Mouse (Mus musculus) ES-E14 (cell line): ENCODE data around the gene Syt8. TPM values are rescaled to one million over a fixed set of nuclear protein-coding genes. Genes with fewer than 3 reads are reported as not detected.

Source experiments
- DNase-seq: peaks from one replicate; pipeline ENCODE4 v3.0.0-alpha.2; 2013; ENCODE audit warnings: low read depth, low spot score
- H3K27ac ChIP-seq: 2 replicates; pipeline ENCODE4 v1.5.1; 2012; ENCODE audit warnings: low read depth, mild to moderate bottlenecking, low read length, moderate library complexity, mixed read lengths; ENCODE audit not compliant: poor library complexity, insufficient read depth, severe bottlenecking
- H3K36me3 ChIP-seq: 2 replicates; pipeline ENCODE4 v1.6.1; 2012; ENCODE audit warnings: mild to moderate bottlenecking, low read length, moderate library complexity, mixed read lengths; ENCODE audit not compliant: control insufficient read depth, poor library complexity, insufficient read depth, severe bottlenecking
- H3K4me1 ChIP-seq, 2 experiments: fragments of 150-350 bp in 1 of 2; sonication (generic) in 1 of 2; 2 replicates each; pipeline ENCODE4 v1.6.1; 2012; ENCODE audit warnings: low read length in 2 of 2, mild to moderate bottlenecking in 1 of 2, mixed read lengths in 1 of 2; ENCODE audit not compliant: control insufficient read depth in 2 of 2, insufficient read depth in 2 of 2, poor library complexity in 1 of 2
- H3K4me3 ChIP-seq, 2 experiments: fragments of 150-350 bp in 1 of 2; sonication (generic) in 1 of 2; 2 replicates each; pipeline ENCODE4 v1.5.1; 2012; ENCODE audit warnings: low read length in 2 of 2, low read depth in 1 of 2, mild to moderate bottlenecking in 1 of 2, mixed read lengths in 1 of 2; ENCODE audit not compliant: insufficient read depth in 1 of 2, poor library complexity in 1 of 2, severe bottlenecking in 1 of 2
- H3K9ac ChIP-seq: 2 replicates; pipeline ENCODE4 v1.6.1; 2012; ENCODE audit warnings: low read depth, mild to moderate bottlenecking, low read length, mixed read lengths; ENCODE audit not compliant: poor library complexity, insufficient read depth, severe bottlenecking
- H3K9me3 ChIP-seq: fragments of 150-350 bp; sonication (generic); 2 replicates; pipeline ENCODE4 v1.6.1; 2012; ENCODE audit warnings: low read depth, mild to moderate bottlenecking, low read length; ENCODE audit not compliant: control insufficient read depth, insufficient read depth
- CHD2 ChIP-seq: IDR thresholded peaks from 2 replicates; pipeline ENCODE4 v1.6.1; 2014; ENCODE audit warnings: mild to moderate bottlenecking, low read depth, low read length, inconsistent platforms
- HCFC1 ChIP-seq: IDR thresholded peaks from 2 replicates; pipeline ENCODE4 v1.6.1; 2012; ENCODE audit warnings: low read length, inconsistent platforms, borderline replicate concordance; ENCODE audit not compliant: insufficient read depth
- MAFK ChIP-seq: IDR thresholded peaks from 2 replicates; pipeline ENCODE4 v1.6.1; 2014; ENCODE audit warnings: mild to moderate bottlenecking, low read depth, low read length, inconsistent platforms; ENCODE audit not compliant: insufficient read depth
- ZC3H11A ChIP-seq: IDR thresholded peaks from 2 replicates; pipeline ENCODE4 v1.6.1; 2012; ENCODE audit warnings: low read depth, mild to moderate bottlenecking, inconsistent platforms, low read length, borderline replicate concordance
- ZNF384 ChIP-seq: IDR thresholded peaks from 2 replicates; pipeline ENCODE4 v1.6.1; 2012; ENCODE audit warnings: low read depth, low read length, inconsistent platforms
- in situ Hi-C, 2 experiments: fragments of 600-800 bp; cut with MboI; formaldehyde crosslinking; loops; one replicate each; pipeline ENCODE4 v1.15.1; 2025; ENCODE audit warnings: low sequenced_read_pairs in 2 of 2, inconsistent platforms in 1 of 2; ENCODE audit not compliant: unreplicated experiment in 2 of 2
- total RNA-seq: library from RNA; depleted of rRNA; stranded (reverse); fragments of 300-350 nt; gene quantifications from 2 replicates; pipeline ENCODE4 v1.2.3, GENCODE M21; 2012

Gene Syt8
- total RNA-seq, 1 experiment, result 0.94 TPM

DNA sequence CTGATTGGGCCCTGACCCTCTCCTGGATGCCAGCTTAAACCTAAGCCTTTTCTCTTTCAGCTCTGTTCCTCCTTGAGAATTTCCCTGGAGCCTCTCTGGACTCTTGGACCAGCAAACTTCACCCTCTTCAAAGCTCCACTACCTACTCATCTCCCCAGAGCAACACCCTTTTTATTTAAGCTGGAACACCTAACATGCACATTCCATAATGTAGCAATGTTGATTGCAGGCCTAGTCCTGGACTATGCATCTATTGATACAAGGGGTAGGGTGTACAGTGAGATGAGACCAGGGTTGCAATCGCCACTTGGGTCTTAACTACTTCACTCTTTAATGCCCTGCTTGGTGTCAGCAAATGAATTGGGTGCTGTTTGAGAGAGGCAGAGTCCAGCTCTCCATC, 46.5 kb upstream of the Syt8 start:
- Histone ChIP-seq H3K9me3 (no peaks in the 10 kb centered on the region), H3K4me1 (peaks cover 0 to 21% of the 10 kb centered on the region in 2 experiments; a peak in 2 of 4 replicates), H3K4me3 (no peak overlapping the region), H3K27ac (no peak overlapping the region), H3K36me3 (peaks cover 29% of the 10 kb centered on the region), H3K9ac (no peak overlapping the region)
- in situ Hi-C loops, result no loop called here
- no peak for DNase-seq
- TF ChIP-seq MAFK, result no peak
- no peak for TF ChIP-seq HCFC1
- TF ChIP-seq ZC3H11A, result no peak
- TF ChIP-seq ZNF384, result no peak
- no peak for TF ChIP-seq CHD2

DNA sequence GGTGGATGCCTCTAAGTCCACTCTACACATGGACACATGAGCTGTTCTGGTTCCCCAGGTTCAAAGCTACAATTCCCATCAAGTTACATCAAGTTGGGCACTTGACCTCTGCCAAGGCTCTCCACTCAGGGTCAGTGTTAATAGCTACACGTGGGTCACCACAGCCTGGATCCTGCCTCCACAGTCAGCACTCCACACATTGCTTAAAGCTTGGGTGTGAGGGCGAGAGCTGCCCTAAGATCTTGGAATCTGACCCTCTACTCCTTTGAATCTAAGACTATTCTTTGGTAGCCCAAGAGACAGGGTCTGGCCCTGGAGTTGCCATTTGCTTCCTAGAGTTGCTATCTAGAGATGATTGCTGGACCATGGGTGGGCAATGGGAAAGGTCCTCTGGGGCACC, 45.9 kb upstream of the Syt8 start:
- Histone ChIP-seq H3K36me3 (peaks cover 24% of the 10 kb centered on the region), H3K27ac (no peak overlapping the region), H3K4me1 (peaks cover 0 to 27% of the 10 kb centered on the region in 2 experiments), H3K9me3 (no peaks in the 10 kb centered on the region), H3K9ac (no peak overlapping the region), H3K4me3 (no peak overlapping the region)
- in situ Hi-C loops, result no loop called here
- DNase-seq, result no peak
- TF ChIP-seq ZNF384 (no peak), CHD2 (no peak), HCFC1 (no peak)

DNA sequence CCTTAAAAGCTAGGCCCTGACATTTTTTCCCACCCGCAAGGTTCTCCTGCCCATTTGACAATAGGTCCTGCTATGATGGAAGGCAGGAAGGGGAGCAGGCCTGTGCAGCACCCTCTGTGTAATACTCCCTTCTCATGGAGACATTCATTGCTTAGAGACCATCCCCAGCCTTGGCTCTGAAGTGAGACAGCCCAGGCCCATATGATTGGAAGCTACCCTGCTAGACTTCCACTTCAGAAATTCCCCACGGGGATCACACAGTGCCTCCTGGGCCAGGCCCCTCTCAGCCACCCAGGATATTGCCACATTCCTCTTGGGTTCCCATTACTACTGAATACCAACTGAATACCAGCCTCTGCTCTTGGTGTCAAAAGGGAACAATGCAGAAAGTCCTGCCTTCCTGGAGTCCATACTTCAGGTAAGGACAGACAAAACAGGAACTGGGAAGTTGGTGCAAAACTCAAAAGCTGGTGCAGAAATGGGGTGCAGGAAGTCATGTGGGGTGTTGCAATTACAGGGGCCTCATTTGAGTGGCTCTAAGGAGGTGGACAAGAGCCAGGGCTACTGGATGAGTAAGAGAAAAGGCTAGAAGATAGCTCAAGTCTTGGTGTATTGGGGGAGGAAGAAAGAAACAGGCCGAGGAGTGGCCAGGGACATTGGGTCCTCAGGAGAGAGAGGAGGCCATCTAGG, 44.5 kb upstream of the Syt8 start:
- Histone ChIP-seq H3K36me3 (peaks cover 10% of the 10 kb centered on the region), H3K9me3 (no peaks in the 10 kb centered on the region), H3K4me1 (peaks cover 0 to 27% of the 10 kb centered on the region in 2 experiments), H3K9ac (no peak overlapping the region), H3K4me3 (no peak overlapping the region), H3K27ac (no peak overlapping the region)
- TF ChIP-seq ZC3H11A, result no peak
- TF ChIP-seq HCFC1, result no peak
- TF ChIP-seq MAFK, result no peak
- no peak for TF ChIP-seq ZNF384
- TF ChIP-seq CHD2, result no peak
- DNase-seq, result no peak
- in situ Hi-C loops, result no loop called here

DNA sequence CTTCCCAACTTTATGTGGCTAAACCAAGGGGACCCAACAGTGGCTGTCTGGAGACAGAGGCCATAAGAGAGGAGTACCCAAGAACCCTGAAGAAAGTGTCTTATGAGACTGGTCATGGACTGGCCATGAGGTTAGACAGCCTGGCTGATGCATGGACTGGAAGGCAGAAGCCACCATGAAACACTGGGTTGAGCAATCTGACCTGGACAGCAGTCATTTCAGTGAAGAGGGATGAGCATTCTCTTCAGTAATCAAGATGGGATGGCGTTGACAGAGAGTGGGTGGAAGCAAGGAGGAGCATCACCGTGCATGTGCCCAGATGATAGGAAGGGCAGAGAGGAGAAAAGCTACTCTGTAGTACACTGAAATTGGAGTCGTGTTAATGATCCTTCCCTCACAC, 43.5 kb upstream of the Syt8 start:
- Histone ChIP-seq H3K27ac (no peak overlapping the region), H3K9ac (no peak overlapping the region), H3K4me3 (no peak overlapping the region), H3K9me3 (no peaks in the 10 kb centered on the region), H3K36me3 (peaks cover under 1% of the 10 kb centered on the region; the same call in 1 of the 2 replicates), H3K4me1 (peaks cover 0 to 19% of the 10 kb centered on the region in 2 experiments)
- TF ChIP-seq MAFK (no peak), ZNF384 (no peak), ZC3H11A (no peak), HCFC1 (no peak), CHD2 (no peak)
- in situ Hi-C loops, result no loop called here
- no peak for DNase-seq

DNA sequence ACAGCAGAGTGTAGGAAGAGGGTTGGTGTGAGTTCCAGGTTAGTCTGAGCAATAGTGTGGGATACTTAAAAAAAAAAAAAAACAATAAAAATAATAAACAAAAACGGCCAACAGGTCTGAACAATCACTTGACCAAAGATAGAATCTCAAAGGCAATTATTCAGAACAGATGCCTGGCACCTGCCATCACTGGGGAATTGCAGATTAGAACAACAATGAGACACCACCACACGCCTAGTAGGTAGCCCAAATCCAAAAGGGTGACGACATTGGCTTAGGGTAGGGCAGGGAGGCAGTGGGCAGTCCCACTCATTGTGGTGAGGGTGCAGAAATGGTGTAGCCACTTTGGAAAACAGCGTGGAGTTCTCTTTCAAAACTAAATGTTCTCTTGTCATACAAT, 43.0 kb upstream of the Syt8 start:
- in situ Hi-C loops, result no loop called here
- no peak for DNase-seq
- no peak overlapping the region for H3K9ac ChIP-seq

More for the DNA sequence above, 43.0 kb upstream of the Syt8 start:
- Histone ChIP-seq H3K36me3 (no peaks in the 10 kb centered on the region), H3K4me3 (no peak overlapping the region), H3K27ac (no peak overlapping the region), H3K9me3 (no peaks in the 10 kb centered on the region), H3K4me1 (peaks cover 0 to 14% of the 10 kb centered on the region in 2 experiments; a peak in 3 of 4 replicates)
- TF ChIP-seq HCFC1, result no peak
- no peak for TF ChIP-seq CHD2
- TF ChIP-seq ZC3H11A, result no peak
- TF ChIP-seq MAFK, result no peak
- TF ChIP-seq ZNF384, result no peak
